Mouse (Mus musculus): ENCODE data around the gene Nrros.

Gene Nrros

GRCm38 (mm10) chr16:32165281-32165821 lies at the start of gene Nrros:
Gene Nrros, minus strand, starts transcription at chr16:32165594.
- no peak for DNase-seq (ENCODE audit: low spot score)

DNA sequence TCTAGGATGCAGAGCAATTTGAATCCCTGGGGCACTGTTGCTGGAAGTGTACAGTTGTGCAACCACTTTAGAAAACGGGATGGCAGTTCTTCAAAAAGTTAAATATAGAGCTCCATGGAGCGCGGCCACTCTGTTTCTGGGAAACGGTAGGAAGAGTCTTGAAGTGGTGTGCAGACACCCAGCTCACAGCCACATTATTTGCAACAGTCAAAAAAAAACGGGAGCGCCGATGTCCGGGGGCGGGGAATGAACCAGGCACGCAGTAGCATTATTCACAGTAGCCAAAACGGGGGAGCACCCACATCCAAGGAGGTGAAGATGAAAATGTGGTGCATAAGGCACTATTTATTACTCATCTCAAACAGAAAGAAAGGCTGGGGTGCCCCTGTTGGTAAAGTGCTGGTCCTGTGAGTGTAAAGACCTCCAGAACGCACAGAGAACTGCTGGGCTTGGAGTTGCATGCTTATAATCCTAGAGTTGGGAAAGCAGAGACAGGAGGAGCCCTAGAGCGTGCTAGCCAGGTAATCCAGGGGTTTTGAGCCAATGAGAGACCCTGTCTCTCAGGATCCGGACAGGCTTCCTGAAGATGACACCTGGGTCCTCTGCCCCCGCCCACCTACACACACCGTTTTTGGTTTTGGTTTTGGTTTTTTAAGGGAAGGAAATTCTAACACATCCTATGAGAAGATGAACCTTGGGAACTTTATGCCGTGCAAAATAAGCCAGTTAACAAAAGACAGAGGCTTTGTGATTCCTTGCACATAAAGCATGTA lies 49.6 kb upstream of the Nrros start:
- no peak for DNase-seq (ENCODE audit: low spot score)

DNA sequence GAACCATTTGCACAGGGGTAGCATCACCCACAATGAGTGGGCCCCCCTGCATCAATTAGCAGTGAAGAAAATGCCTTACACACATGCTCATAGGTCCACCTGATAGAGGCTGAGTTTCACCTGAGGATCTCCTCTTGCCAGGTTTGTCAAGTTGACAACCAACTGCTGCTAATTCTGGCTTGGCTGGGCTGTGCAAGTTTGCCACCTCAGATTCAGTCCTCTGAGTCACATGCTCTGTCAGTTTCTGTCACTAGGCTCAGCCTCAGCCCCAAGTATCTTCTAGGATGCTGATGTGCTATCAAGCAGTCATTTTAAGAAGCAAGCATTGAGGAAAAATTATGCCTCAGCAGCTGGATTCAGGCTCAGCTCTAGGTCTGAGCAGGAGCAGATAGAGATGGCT lies 48.8 kb upstream of the Nrros start:
- no peak for DNase-seq (ENCODE audit: low spot score)

DNA sequence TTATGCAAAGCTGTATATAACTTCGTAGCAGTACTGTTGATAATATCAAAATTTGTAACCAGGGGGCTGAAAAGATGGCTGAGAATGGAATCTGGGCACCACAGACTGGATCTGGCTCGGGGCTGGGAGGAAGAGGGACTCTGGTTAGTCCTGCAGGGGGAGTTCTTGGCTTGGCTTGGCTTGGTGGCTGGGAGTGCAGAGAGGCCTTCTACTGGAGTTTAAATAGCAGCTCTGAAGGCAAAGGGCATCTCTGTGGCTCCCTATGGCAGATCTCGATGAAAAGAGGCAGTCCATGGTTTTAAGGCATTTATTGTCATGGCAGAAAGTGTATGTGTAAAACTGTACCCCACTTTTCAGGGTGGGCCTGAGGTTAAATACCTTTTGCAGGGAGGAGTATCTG lies 39.5 kb upstream of the Nrros start:
- no peak for DNase-seq (ENCODE audit: low spot score)

DNA sequence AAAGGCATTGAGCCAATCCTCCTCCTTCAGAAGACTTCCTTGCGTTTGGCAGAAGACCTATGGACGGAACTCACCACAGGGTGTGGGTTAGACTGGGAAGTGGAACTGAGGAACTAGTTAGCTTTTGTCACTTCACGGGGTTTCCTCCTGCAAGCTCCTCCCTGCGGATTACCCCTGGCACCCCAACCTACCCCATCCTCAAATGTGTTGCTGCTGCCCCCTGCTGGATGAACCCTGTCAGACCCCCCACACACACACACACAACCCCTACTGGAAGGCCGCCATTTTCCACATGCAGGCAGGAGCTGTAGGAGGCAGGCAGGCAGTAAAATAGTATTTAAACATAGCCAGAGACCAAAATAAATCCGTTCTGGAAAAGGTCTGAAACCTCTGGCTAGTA lies 37.3 kb upstream of the Nrros start:
- peak; percentile 67 for DNase-seq (ENCODE audit: low spot score)

GRCm38 (mm10) chr16:32201004-32201325 lies 35.6 kb upstream of the Nrros start:
- DNase-seq (ENCODE audit: low spot score) = no peak

- no peak for DNase-seq (ENCODE audit: low spot score)
These were observed 35.0 kb upstream of the Nrros start for GRCm38 (mm10) chr16:32200256-32201003.

GRCm38 (mm10) chr16:32190011-32190441 lies 24.6 kb upstream of the Nrros start:
- DNase-seq (ENCODE audit: low spot score) = no peak

DNA sequence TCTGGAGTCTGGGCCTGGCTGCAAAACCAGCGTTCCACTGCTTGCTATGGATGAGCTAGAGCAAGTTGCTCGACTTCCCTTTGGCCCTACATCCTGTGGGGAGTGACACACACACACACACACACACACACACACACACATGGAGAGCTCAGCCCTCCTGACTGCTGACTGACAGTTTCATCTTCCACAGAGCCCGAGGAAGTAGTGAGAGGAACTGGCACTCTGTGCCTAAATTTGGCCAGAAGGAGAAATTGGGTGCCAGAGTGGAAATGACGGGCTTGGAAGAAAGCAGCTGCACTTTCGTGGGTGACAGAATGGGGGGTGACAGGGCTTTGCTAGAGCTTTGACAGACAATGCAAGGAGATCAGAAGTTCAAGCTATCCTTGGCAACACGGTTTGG lies 23.7 kb upstream of the Nrros start:
- DNase-seq (ENCODE audit: low spot score) = no peak

DNA sequence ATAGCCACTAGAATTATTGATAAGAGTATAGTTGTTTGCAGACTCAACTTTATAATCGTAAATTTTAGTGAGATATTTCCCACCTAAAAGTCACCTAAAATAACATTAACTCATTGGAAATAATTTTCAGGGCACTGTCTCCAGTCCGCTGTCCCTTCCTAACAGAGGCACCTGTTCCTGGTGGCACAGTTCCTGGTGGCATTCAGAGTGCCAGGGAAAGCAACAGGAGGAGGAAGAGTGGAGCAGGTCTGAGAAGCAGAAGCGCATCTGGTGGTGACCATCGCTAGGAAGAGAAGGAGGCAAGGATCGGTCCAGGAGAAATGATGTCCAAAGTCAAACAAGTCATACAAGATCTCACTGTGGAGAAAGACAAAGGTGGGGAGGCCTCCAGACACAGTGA lies 20.7 kb upstream of the Nrros start:
- DNase-seq (ENCODE audit: low spot score) = no peak

DNA sequence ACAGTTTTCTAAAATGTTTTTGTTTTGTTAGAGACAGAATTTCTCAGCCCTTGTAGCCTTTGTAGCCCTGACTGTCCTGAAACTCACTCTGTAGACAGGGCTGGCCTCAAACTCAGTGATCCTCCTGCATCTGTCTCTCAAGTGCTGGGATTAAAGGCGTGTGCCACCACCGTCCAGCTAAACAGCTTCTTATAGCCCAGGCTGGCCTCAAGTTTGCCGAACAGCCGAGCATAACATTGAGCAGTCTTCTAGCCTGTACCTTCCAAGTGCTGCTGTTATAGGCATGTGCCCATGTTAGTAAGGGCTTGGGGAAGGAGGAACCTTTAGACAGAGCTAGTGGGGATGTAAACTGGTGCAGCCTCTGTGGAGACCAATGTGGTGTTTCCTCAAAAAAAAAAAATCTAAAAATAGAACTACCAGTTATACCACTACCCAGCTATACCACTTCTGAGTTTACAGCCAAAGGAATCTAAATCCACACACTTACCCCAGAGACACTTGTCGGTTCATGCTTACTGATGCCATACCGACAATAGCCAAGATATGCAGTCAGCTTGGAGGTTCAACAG lies 14.0 kb upstream of the Nrros start, which contains the start of gene Bex6:
Gene Bex6, plus strand, starts transcription at position 491 of the 569 bp plus-strand sequence.
- no peak for DNase-seq (ENCODE audit: low spot score)

DNA sequence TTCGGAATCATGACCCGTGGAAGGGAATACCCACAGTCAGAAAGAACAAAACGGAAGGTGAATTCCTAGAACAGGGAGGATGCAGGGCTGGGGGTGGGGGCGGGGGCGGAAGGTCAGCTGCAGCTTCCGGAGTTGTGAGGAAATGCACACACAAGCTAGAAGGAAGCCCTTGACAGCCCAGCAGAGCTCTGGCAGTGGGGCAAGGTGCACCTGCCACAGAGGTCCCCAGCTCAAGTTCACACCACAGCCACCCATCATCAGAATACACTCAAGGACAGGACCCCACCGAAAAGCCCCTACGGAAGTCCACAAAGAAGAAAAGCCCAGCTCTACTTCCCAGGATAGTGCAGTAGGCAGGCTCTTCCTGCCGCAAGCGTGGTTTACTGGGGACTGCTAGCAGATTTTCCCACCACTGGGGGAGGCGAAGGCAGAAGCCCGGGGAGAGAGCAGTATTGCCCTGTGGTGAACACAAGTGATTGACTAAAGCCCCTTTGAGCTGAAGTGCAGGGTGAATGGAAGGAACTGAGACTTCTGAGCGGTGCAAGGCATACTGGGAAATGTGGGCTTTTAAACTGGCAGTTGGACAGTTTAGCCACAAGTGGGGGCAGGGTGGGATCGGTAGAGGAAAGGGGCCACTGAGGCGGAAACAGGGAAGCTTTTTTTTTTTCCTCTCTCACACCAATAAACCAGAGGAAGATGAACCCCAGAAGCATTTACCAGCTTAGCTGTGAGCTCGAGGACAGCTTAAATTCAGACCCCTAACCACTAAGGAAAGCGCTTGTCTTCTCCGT lies 11.7 kb upstream of the Nrros start:
- no peak for DNase-seq (ENCODE audit: low spot score)

GRCm38 (mm10) chr16:32175029-32175428 lies 9.6 kb upstream of the Nrros start:
- DNase-seq (ENCODE audit: low spot score) = no peak

DNA sequence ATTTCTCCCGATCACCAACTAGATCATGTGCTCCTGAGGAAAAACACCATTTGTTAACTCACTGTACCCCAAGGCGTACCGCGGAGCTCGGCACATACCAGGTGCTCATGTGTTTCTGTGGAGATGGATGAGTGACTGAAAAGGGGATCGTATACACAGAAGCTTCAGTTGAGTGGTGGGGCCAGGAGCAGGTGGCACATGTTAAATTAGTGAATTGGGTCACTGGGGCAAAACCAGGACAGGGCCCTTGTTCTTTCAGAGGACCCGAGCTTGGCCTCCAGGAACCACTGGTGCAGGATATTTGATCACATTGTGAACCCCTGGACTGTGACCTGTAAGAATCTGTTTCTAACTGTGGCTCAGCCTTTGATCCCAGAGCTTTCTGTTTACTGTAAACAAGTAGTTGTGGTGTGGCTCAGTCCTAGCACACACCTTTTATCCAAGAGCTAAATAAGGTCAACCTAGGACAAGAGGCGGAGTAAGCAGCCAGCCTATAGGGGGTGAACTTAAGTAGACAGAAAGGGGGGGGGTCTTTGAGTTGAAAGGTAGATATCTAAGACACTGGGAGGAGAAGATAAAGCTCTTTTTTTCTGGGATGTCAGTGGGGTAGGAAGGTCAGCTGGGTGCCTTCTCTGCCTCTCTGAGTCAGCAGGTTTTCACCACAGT lies 9.1 kb upstream of the Nrros start:
- DNase-seq (ENCODE audit: low spot score) = no peak

GRCm38 (mm10) chr16:32173401-32173800 lies 8.0 kb upstream of the Nrros start:
- no peak for DNase-seq (ENCODE audit: low spot score)

DNA sequence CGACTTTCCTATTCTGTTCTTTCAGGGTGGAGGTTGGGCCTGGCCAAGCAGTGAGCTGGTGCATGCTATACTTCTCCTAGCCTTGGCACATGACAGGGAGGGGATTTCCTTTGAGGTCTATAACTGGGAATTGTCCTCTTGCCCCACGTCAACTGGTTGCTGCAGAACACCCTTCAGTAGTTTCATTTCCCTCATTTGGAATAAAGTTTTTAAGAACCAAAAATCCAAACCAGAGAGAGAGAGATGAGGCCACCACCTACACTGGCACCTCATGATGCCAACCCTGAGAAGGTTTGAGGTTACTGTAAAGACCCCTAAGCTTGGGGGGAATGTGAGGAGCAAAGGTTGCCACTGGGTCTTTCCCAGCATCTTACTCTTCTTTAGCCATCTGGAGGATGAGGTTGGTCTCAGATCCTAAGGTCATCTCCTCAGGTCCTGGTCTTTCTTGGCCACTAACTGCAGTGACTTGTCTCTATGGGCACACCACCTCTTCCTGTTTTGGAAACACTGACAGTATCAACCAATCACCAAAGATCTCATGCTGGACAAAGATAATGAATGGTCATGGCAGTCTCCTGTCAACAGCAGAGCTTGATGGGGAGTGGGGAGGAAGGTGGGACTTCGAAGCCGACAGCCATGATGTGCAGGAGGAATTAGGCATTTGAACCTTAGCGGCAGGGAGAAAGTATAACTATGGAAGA lies 5.8 kb upstream of the Nrros start:
- no peak for DNase-seq (ENCODE audit: low spot score)

- DNase-seq (ENCODE audit: low spot score) = no peak
These were observed 2.6 kb upstream of the Nrros start for GRCm38 (mm10) chr16:32167819-32168545.

GRCm38 (mm10) chr16:32164396-32165027 lies 882 bp downstream of the Nrros start:
- no peak for DNase-seq (ENCODE audit: low spot score)

DNA sequence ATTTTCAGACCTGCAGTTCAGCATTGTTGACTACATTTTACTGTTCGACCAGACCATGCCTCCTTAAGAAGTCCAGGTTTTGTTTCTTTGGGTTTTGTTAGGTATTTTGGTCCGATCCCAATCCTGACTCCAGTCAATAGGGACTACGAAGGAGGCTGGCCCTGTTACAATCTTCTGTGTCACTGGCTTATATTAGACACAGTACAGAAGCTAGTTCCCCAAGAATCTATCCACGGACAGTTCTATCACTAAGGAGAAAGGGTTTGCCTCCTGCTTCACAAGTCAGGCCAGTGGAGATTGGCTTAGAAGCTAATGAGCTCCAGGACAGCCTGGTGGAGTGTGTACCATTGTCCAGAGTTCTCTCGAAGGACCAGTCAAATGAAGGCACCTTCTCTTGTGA lies 1.5 kb downstream of the Nrros start:
- no peak for DNase-seq (ENCODE audit: low spot score)

DNA sequence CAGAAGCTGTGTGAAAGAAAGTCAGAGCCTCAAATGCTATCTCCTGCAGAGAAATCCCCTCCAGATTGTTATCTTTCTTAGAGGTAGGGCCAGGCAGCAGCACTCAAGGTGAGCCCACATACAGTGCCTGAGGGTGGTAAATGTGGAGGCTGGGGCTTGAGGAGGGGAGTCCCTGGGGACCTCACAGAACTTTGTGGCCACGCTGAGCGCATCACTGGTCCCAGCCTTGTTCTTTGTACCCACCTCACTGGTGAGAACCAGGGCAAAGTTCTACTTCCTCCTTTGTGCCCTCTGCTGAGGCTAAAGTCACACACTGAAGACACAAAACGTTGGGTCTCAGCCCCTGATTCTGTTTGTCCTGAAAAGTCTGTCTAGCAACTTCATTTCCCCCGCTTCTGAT lies 2.0 kb downstream of the Nrros start:
- no peak for DNase-seq (ENCODE audit: low spot score)
